Mouse (Mus musculus): ENCODE measurements around the gene Ltb. TPM values are rescaled to one million over a fixed set of nuclear protein-coding genes. Genes with fewer than 3 reads are reported as not detected.
"Not testable (repeated sequence)": the region's sequence is repeated elsewhere in the genome, so short reads cannot be mapped to it uniquely, and the experiment has no call there.

Gene Ltb
- total RNA-seq, 2 experiments from 2014 or later, result 0.79 to 0.80 TPM

GRCm38 (mm10) chr17:35222299-35222698 is 28.1 kb downstream of the Ltb start:
- DNase-seq (ENCODE audit: low spot score in 2 of 2), result no peak

- DNase-seq (ENCODE audit: low spot score in 2 of 2), result no peak
Observed at GRCm38 (mm10) chr17:35224641-35225040, 30.4 kb downstream of the Ltb start.

- no peak for DNase-seq (ENCODE audit: low spot score in 2 of 2)
Observed at GRCm38 (mm10) chr17:35225456-35225855, 31.2 kb downstream of the Ltb start.

GRCm38 (mm10) chr17:35226561-35227046 is 32.4 kb downstream of the Ltb start:
- no peak for DNase-seq (ENCODE audit: low spot score in 2 of 2)

- DNase-seq (ENCODE audit: low spot score in 2 of 2), result no peak
Observed at GRCm38 (mm10) chr17:35231022-35231421, 36.8 kb downstream of the Ltb start.

GRCm38 (mm10) chr17:35232043-35232442 is 37.8 kb downstream of the Ltb start:
- DNase-seq (ENCODE audit: low spot score in 2 of 2), result peak; percentile 84 to 90

GRCm38 (mm10) chr17:35232659-35233058 is 38.4 kb downstream of the Ltb start:
- DNase-seq (ENCODE audit: low spot score in 2 of 2), result no peak

GRCm38 (mm10) chr17:35233114-35233980 is 39.1 kb downstream of the Ltb start, which contains the start of gene Atp6v1g2:
Gene Atp6v1g2 (plus strand): TSS chr17:35233660.
- DNase-seq (ENCODE audit: low spot score in 2 of 2), result no peak

GRCm38 (mm10) chr17:35234090-35234489 is 39.9 kb downstream of the Ltb start:
- DNase-seq (ENCODE audit: low spot score in 2 of 2), result not testable (repeated sequence)

GRCm38 (mm10) chr17:35234903-35235302 is 40.7 kb downstream of the Ltb start:
- DNase-seq (ENCODE audit: low spot score in 2 of 2), result no peak

GRCm38 (mm10) chr17:35235614-35236389 is 41.6 kb downstream of the Ltb start, which contains the start of gene Nfkbil1:
Gene Nfkbil1 (minus strand): TSS chr17:35235792.
- peak; percentile 90 to 92 for DNase-seq (ENCODE audit: low spot score in 2 of 2)

GRCm38 (mm10) chr17:35236390-35236746 is 42.1 kb downstream of the Ltb start:
- peak; percentile 100 for DNase-seq (ENCODE audit: low spot score in 2 of 2)

GRCm38 (mm10) chr17:35236996-35237395 is 42.8 kb downstream of the Ltb start:
- peak in 1 of 2 experiments; percentile 44 for DNase-seq (ENCODE audit: low spot score in 2 of 2)

- no peak for DNase-seq (ENCODE audit: low spot score in 2 of 2)
Observed at GRCm38 (mm10) chr17:35237504-35237903, 43.3 kb downstream of the Ltb start.

- DNase-seq (ENCODE audit: low spot score in 2 of 2), result no peak
Observed at GRCm38 (mm10) chr17:35239700-35240099, 45.5 kb downstream of the Ltb start.

- no peak for DNase-seq (ENCODE audit: low spot score in 2 of 2)
Observed at GRCm38 (mm10) chr17:35240384-35241304, 46.4 kb downstream of the Ltb start.

- peak; percentile 96 for DNase-seq (ENCODE audit: low spot score in 2 of 2)
Observed at GRCm38 (mm10) chr17:35241305-35242014, 47.2 kb downstream of the Ltb start, which contains the start of gene Ddx39b. Gene Ddx39b (plus strand): TSS chr17:35241746.

GRCm38 (mm10) chr17:35242015-35242941 is 48.0 kb downstream of the Ltb start:
- peak; percentile 52 to 73 for DNase-seq (ENCODE audit: low spot score in 2 of 2)

- peak; percentile 59 to 63 for DNase-seq (ENCODE audit: low spot score in 2 of 2)
Observed at GRCm38 (mm10) chr17:35243086-35243485, 48.8 kb downstream of the Ltb start.
